Mouse (Mus musculus) CH12.LX (cell line): ENCODE measurements at regions not wholly inside any gene's neighbourhood (a gene's known extent, or its start where the extent isn't known, plus 50 kb on each side); places are given as distances from the start of the nearest gene placed in this dataset.

Experiments used
- CHD1 ChIP-seq: IDR thresholded peaks from 2 replicates; pipeline ENCODE4 v1.6.1; 2012; ENCODE audit warnings: low read depth, low read length, improper control_type of control experiment, inconsistent platforms
- CTCF ChIP-seq, 2 experiments: IDR thresholded peaks in 1 of 2; conservative IDR thresholded peaks in 1 of 2; 2 replicates each; pipeline ENCODE4 v1.5.1; 2011 to 2012; ENCODE audit warnings: low read depth in 2 of 2, low read length in 2 of 2, improper control_type of control experiment in 1 of 2, inconsistent platforms in 1 of 2, mild to moderate bottlenecking in 1 of 2, moderate library complexity in 1 of 2
- EP300 ChIP-seq: IDR thresholded peaks from 2 replicates; pipeline ENCODE4 v1.6.1; 2011; ENCODE audit warnings: low read length, improper control_type of control experiment
- KAT2A ChIP-seq: IDR thresholded peaks from 2 replicates; pipeline ENCODE4 v1.6.1; 2012; ENCODE audit warnings: low read length, improper control_type of control experiment, inconsistent platforms; ENCODE audit not compliant: insufficient replicate concordance
- MAZ ChIP-seq: IDR thresholded peaks from 2 replicates; pipeline ENCODE4 v1.6.1; 2012; ENCODE audit warnings: low read depth, mild to moderate bottlenecking, inconsistent platforms, low read length, improper control_type of control experiment, moderate library complexity
- NRF1 ChIP-seq: IDR thresholded peaks from 2 replicates; pipeline ENCODE4 v1.6.1; 2014; ENCODE audit warnings: low read depth, mild to moderate bottlenecking, inconsistent platforms, low read length, improper control_type of control experiment, moderate library complexity
- POLR2A ChIP-seq: IDR thresholded peaks from 2 replicates; pipeline ENCODE4 v1.6.1; 2011; ENCODE audit warnings: low read depth, mild to moderate bottlenecking, improper control_type of control experiment, low read length
- POLR2AphosphoS2 ChIP-seq: IDR thresholded peaks from 2 replicates; pipeline ENCODE4 v1.6.1; 2011; ENCODE audit warnings: low read depth, low read length, improper control_type of control experiment
- RCOR1 ChIP-seq: conservative IDR thresholded peaks from 2 replicates; pipeline ENCODE4 v1.6.1; 2012; ENCODE audit warnings: low read depth, mild to moderate bottlenecking, inconsistent platforms, low read length, improper control_type of control experiment
- TCF12 ChIP-seq: IDR thresholded peaks from 2 replicates; pipeline ENCODE4 v1.6.1; 2014; ENCODE audit warnings: low read depth, mild to moderate bottlenecking, inconsistent platforms, low read length, improper control_type of control experiment

- no peak for TF ChIP-seq CTCF (conservative IDR thresholded peaks at IDR 0.05 in 1 of 2, IDR thresholded peaks at IDR 0.05 in 1 of 2; ENCODE audit: low read depth in 2 of 2, low read length in 2 of 2)
- no peak for TF ChIP-seq POLR2AphosphoS2
- TF ChIP-seq TCF12, result no peak
- no peak for TF ChIP-seq EP300
- no peak for TF ChIP-seq POLR2A
- TF ChIP-seq MAZ, result no peak
- TF ChIP-seq KAT2A, result no peak
- TF ChIP-seq RCOR1, result no peak
- TF ChIP-seq NRF1, result no peak
- TF ChIP-seq CHD1, result no peak
These were observed 192.4 kb upstream of the Gm37988 start for GRCm38 (mm10) chr1:4615286-4615685.
